Mouse (Mus musculus) layer of hippocampus, adult 2 months (tissue): ENCODE measurements around the gene Macrod1. TPM values are rescaled to one million over a fixed set of nuclear protein-coding genes. Genes with fewer than 3 reads are reported as not detected.

Source experiments
- DNase-seq, 2 experiments: peaks; one replicate each; pipeline ENCODE4 v3.0.0; 2022; ENCODE audit warnings: low spot score in 2 of 2
- H3K27ac ChIP-seq: fragments of 200-600 bp; 2 replicates; pipeline ENCODE4 v1.8.1; 2022
- H3K4me3 ChIP-seq: fragments of 200-600 bp; 2 replicates; pipeline ENCODE4 v1.8.1; 2022; ENCODE audit warnings: mild to moderate bottlenecking
- CTCF ChIP-seq: fragments of 200-600 bp; conservative IDR thresholded peaks from 2 replicates; pipeline ENCODE4 v1.8.1; 2022; ENCODE audit warnings: antibody characterized with exemption, mild to moderate bottlenecking, moderate library complexity
- long read RNA-seq, 2 experiments: library from polyadenylated mRNA; stranded (forward); transcript quantifications; one replicate each; pipeline ENCODE4 v2.0.0; 2021; ENCODE audit warnings: borderline mapping rate in 2 of 2
- total RNA-seq, 2 experiments: library from RNA; stranded (reverse); gene quantifications; 2 replicates each; pipeline ENCODE4 v1.2.3; 2021

Gene Macrod1
- 10 to 100 TPM; 20.3 to 22.4 TPM for total RNA-seq
- long read RNA-seq, experiment 1, transcript Macrod1-201 (11 exons, 1,228 nt): major isoform, 8 of 80 reads
- long read RNA-seq, experiment 1, partial matches to known transcripts: 2 of 80 reads
- long read RNA-seq, experiment 1, other reads (novel, unspliced or antisense): 70 of 80 reads
- long read RNA-seq, experiment 2, transcript Macrod1-201 (11 exons, 1,228 nt): major isoform, 7 of 49 reads
- long read RNA-seq, experiment 2, partial matches to known transcripts: 2 of 49 reads
- long read RNA-seq, experiment 2, other reads (novel, unspliced or antisense): 40 of 49 reads

DNA sequence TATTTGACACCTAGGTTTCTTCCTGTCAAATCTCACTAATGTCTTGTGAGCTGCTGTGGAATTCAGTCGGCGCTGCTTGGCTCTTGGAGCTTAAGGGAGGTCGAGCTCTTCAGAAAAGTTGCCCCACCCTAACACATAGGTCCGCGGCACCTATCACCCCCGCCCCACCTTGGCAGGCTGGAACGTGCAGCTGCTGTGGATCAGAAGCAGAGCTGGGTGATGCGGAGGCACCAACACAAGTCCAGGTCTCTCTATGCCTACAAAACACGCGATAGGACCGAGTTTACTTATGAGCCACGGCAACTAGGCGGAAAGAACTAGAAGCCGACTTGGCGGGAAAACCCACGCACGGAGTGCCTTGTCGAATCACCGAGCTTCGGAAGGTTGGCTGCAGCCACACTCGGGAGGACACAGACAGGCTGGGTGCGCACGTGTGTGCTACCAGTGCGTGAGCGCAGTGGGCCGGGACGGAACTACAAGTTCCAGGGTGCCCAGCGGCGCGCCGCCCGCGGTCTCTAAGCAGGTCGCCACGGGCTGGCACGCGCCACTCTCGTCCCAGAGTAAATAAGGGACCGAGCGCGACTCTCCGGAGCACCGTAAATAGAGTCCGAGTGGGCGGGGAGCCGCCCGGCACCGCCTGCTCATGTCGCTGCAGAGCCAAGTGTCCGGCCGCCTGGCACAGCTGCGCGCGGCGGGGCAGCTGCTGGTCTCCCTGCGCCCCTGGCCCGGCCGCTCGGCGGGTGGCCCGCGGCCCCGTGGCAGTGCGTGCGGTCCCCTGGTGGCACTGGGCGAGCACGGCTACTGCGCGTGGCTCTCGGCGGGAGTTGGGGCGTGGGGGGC is at the start of gene Macrod1:
Gene Macrod1, plus strand, starts transcription at position 563 of the 840 bp plus-strand sequence.
- Histone ChIP-seq H3K27ac (peak within 1 kb of the TSS; percentile 77), H3K4me3 (peak within 1 kb of the TSS; percentile 68)
- peak; percentile 59 for TF ChIP-seq CTCF
- peak; percentile 77 to 78 for DNase-seq

DNA sequence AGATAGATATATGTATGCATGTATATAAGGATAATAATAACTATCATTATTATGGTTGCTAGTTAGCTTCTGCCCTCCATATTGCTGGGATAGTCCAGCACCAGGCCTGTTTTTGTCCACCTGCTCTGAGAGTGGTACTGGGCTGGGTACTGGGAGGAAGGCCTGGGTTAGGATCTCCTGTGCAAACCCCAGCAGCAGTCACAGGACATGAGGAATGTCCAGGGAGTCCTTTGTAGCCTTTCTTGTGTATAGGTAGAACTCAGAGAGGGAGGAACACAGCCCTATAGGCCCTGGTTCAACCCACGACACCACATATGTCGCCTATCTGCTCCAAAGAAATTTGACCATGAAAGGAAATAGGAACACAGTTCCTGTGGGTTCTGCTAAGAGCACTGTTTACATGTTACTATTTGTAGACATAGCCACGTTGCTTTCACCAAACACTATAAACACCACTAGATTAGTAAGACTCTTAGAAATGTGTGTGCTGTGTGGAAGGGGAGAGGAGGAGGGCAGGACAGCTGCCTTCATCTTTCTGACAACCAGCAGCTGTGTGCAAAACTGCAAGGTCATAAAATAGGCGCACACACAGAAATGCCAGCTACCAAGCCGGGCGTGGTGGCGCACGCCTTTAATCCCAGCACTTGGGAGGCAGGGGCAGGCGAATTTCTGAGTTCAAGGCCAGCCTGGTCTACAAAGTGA is 49.6 kb upstream of the Macrod1 start:
- TF ChIP-seq CTCF: no peak
- Histone ChIP-seq H3K4me3 (no peak overlapping the region), H3K27ac (no peak overlapping the region)
- DNase-seq: no peak

DNA sequence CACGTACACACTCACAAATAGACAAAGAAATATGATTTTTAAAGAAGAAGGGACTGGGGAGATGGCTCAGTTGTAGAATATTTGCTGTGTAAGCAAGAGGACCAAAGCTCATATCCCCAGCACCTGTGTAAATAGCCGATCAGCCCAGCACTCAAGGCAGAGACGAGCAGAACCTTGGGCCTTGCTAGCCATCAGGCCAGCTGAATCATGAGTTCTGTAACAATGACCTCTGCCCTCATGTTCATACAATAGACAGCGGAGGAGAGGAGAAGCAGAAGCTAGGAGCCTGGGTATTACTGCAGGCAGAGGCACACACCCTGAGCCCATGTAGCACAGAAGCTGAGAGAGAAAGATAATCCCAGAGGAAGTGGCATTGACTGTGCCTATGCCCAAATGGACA is 44.2 kb upstream of the Macrod1 start:
- Histone ChIP-seq H3K4me3 (no peak overlapping the region), H3K27ac (no peak overlapping the region)
- DNase-seq: no peak
- no peak for TF ChIP-seq CTCF

DNA sequence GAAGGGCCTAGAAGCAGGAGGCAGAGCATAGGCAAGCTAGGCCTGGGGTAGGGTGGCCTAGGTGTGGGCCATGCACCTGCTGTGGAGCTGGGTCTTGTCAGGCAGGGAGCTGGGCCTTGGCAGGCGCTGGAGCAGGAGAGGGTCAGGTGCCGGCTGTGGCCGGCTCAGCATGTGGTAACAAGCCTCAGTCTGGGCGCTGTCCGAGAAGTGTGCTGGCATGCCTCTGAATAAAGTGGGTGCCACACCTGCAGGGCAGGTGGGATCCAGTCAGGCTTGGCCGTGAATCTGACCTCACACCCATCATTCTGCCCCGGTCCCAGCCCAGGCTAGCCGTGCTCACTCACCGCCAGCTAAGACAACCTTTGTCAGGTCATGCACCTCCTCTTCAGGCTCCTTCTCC is 42.6 kb upstream of the Macrod1 start:
- DNase-seq: no peak
- Histone ChIP-seq H3K27ac (no peak overlapping the region), H3K4me3 (no peak overlapping the region)
- TF ChIP-seq CTCF: no peak

DNA sequence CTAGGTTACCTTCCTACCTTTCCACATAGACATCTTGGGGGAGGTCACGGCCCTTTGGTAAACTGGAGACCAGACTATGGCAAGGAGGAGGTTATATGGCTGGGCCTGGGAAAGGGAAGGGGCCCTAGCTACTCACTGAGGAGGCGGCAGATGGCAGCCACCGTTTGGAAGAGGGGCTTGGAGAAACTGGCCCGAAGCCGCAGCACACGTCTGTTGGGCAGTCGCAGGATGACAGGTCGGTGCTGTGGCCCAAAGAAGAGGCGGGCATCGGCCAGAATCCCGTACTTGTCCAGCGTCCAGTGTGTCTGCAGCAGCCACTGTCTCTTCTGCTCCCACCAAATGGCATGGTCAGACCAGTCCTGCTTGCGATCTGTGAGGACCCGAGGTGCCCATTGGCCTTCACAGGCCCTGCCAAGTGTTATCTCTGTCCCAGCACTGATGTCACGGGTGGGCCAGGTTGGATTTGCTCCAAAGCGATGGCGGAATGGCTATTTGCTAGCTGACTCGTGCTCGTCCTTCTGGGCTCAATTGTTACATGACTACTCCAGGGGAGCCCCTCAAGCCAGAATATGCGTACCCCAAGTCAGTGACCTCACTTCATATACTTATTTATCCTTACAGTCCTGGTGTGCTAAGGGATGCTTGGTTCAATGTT is 42.0 kb upstream of the Macrod1 start:
- Histone ChIP-seq H3K4me3 (no peak overlapping the region), H3K27ac (no peak overlapping the region)
- no peak for DNase-seq
- no peak for TF ChIP-seq CTCF

DNA sequence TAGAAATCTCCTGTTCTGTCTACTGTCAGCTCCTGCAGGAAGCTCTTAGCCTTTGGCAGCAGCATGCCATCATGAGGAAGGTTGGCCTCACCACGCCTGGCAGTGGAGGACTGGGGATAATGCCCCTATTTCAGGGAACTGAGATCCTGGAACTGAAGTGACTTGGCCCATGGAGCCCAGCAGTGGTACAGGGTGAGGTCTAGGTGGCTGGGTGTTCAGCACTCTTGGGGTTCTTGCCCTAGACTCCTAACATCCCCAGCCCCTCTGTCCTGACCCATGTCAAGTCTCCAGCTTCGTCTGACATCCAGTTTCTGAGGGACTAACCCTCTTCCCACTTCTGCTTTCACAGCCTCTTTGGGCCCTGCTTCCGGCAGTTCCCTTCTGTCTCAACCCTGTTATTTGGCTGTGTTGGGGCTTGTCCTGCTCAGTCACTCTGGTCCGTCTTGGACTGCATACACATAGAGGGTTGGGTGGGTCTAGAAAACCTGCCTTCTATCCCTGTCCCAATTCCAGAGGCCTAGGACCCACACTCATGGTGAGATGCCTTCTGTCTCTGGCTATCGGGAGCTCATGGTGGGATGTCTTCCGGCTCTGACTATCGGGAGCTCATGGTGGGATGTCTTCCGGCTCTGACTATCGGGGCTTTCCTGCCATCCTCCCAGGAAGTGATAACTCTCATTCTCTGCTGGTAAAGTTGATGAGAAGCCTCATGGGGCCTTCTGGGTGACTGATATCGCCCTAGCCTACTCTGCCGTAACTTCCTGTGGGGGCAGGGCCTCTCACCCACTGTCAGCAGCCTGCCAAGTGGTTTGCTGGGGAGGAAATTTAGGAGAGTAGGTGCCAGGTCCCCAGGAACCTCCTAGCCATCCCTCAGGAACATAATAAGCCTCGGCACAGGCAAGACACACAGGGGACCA is 38.8 kb upstream of the Macrod1 start:
- no peak for TF ChIP-seq CTCF
- Histone ChIP-seq H3K4me3 (no peak overlapping the region), H3K27ac (0 out of 2 replicates have a peak overlapping the region, but pooled peaks have one; percentile 18)
- DNase-seq: no peak

DNA sequence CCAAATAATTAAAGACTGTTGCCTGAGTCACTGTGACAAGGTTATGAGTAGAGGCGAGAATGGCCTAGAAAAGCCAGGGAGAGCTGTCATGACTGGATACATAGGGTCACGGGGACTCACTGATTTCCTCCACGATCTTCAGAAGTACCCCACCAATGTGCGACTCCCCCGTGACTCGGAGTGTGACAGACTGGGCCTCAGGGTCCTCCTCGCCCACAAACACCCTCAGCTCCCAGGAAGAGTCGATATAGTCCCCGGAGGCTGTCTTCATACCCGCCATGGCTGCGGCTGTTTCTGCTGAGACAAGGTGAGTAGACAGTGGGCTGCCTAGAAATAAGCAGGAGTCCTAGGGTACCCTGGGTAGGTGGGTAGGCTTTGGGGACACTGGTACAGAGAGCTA is 38.1 kb upstream of the Macrod1 start:
- H3K4me3 ChIP-seq: no peak overlapping the region; the same call in 1 of the 2 replicates
- no peak for TF ChIP-seq CTCF
- 0 out of 2 replicates have a peak overlapping the region, but pooled peaks have one; percentile 18 for H3K27ac ChIP-seq

DNA sequence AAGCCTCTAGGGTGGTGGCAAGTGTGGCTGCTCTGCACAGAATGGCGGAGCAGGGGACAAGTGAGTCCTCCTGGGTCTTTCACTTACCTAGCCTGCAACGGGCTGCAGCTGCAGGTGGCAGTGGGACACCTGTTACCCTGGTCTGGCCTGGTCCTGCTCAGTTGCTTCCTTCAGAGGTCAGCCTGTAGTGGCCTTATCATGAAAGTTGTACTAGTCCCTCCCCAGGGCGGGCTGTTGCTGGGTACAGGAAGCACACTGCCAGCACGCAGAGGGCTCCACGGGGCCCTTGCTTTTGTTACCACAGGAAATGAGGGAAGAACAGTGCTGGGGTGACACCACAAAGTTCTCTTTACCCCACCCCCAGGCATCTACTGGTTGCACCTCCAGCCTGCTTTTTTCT is 37.4 kb upstream of the Macrod1 start, which contains the start of gene Fermt3:
Gene Fermt3, minus strand, starts transcription at position 279 of the 400 bp plus-strand sequence.
- DNase-seq: no peak
- H3K4me3 ChIP-seq: no peak within 1 kb of the TSS; the same call in 1 of the 2 replicates
- H3K27ac ChIP-seq: peak within 1 kb of the TSS; percentile 21
- no peak for TF ChIP-seq CTCF

More for the DNA sequence above, 38.1 kb upstream of the Macrod1 start:
- DNase-seq: no peak

DNA sequence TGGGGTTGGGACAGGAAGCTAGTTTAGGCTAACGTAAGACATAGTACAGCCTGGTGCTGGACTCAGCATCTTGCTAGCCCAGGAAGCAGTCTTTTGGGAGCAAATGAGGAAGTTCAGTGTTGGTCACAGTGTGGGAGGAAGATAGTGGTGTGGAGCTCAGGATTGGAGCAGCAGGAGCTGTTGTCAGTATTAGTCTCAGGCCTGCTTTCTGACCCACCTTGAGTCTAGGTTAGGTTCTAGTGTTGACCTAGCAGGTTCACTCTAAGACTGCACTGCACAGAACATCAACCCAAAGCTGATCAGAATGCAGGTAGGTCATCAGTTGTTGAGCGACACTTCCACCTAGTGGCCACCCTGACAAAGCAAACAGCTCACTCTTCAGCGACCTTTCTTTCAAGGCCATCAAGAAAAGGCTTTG is 36.4 kb upstream of the Macrod1 start:
- Histone ChIP-seq H3K4me3 (no peak overlapping the region), H3K27ac (no peak overlapping the region; the same call in 1 of the 2 replicates)
- no peak for DNase-seq
- TF ChIP-seq CTCF: peak; percentile 81

DNA sequence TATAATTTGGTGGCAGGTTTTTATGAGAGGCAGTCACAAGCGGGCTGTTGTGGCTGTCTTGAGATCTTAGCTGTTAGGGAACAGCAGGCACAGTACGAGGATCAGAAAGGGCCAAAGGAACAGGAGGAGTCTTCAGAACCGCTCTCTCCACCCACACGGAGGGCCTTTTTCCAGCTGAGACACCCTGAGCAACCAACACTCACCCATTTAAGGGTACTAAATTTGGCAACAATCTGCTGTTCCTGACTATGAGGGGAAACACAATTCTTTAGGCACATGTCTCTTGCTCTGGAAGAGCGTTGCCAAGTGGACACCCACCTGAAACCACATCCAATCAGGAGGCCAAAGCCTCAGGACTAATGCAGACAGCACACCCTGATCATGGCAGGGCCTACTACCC is 27.1 kb upstream of the Macrod1 start:
- H3K27ac ChIP-seq: no peak overlapping the region
- no peak for TF ChIP-seq CTCF
- no peak for DNase-seq

DNA sequence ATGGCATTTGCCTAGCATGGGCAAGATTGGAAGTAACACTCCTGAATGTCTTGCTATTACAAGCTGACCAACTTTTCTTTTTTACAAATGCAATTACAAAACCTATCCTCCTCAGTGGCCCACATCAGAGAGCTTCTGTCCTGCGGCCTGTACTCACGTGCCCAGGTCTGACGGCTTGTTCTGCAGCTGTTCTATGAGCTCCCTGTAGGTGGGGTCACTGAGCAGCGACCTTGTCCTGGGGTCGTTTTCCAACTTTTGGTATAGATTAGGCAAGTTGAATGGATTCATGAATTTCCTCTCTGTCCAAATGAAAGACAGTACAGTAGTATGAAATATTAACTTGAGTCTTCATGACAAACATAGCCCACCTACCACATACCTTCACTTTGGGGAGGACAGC is 22.6 kb upstream of the Macrod1 start:
- H3K27ac ChIP-seq: no peak overlapping the region
- peak; percentile 14; the same call in 1 of the 2 replicates for TF ChIP-seq CTCF

More for the DNA sequence above, 27.1 kb upstream of the Macrod1 start:
- no peak overlapping the region for H3K4me3 ChIP-seq

More for the DNA sequence above, 22.6 kb upstream of the Macrod1 start:
- no peak overlapping the region for H3K4me3 ChIP-seq
- no peak for DNase-seq
